Mouse (Mus musculus): ENCODE measurements at regions not wholly inside any gene's neighbourhood (a gene's known extent, or its start where the extent isn't known, plus 50 kb on each side); places are given as distances from the start of the nearest gene placed in this dataset.
A peak's percentile ranks its signal among the peaks of the same experiment; 100 is the strongest.

DNA sequence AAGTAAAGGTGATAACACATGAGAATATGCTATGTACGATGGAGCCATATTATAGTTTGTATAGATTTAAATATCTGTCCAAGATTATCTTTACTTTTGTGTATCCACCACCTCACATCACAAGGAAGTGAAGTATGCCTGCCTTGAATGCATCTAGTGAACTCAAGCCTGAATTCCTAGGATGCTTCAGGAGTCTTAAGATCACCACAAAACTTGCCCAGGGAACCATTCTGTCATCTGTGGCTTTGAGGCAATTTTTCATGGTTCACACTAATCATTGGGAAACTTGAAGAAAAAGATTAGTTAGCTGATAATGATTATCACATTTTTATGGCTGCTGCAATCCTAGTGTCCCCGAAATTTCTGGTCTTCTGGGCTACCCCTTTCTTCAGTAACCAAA lies 288.5 kb upstream of the BC052040 start:
- Histone ChIP-seq H3K4me2 (ENCODE audit: low read depth, low read length) (no peak overlapping the region), H3K9ac (ENCODE audit: low read depth, low read length) (no peak overlapping the region), H3K9me3 (replicated peaks; ENCODE audit: control insufficient read depth, low read length) (no peaks in the 10 kb centered on the region), H3K36me3 (ENCODE audit: control insufficient read depth, insufficient read depth) (no peaks in the 10 kb centered on the region), H3K27ac (ENCODE audit: low read length) (no peak overlapping the region), H3K4me3 (ENCODE audit: low read depth, low read length) (no peak overlapping the region), H3K4me1 (ENCODE audit: control insufficient read depth, low read depth, low read length) (no peaks in the 10 kb centered on the region), H3K27me3 (ENCODE audit: control insufficient read depth, insufficient read depth, low read depth, low read length) (no peaks in the 10 kb centered on the region)
- ATAC-seq (ENCODE audit: low read depth) = no peak
- 51% methylated on average over 2 of the region's 2 CpGs for WGBS (ENCODE audit: insufficient replicate concordance)

DNA sequence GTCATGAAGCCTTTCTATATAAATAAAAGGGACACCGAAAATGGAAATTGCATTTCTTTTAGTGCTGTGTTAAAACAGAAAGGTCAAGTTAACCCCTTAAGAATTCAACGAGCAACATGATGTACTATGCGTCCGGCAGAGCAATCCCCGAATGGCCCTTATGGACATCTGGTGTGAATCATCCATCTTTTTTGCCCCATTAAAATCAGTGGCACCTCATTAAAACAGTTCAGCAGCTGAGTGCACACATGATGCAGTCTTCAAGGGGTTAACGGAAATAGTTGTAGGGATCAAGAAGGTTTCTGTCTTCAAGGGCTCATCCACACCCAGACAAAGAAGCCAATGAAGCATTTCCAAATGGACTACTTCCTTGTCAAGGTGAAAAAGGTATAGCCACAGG lies 284.1 kb upstream of the BC052040 start:
- H3K4me2 ChIP-seq (ENCODE audit: low read depth, low read length) = no peak overlapping the region
- H3K27ac ChIP-seq (ENCODE audit: low read length) = no peak overlapping the region
- H3K36me3 ChIP-seq (ENCODE audit: control insufficient read depth, insufficient read depth) = no peaks in the 10 kb centered on the region
- H3K9ac ChIP-seq (ENCODE audit: low read depth, low read length) = no peak overlapping the region
- ATAC-seq (ENCODE audit: low read depth) = no peak
- H3K27me3 ChIP-seq (ENCODE audit: control insufficient read depth, insufficient read depth, low read depth, low read length) = no peaks in the 10 kb centered on the region
- no peak overlapping the region for H3K4me3 ChIP-seq (ENCODE audit: low read depth, low read length)
- no peaks in the 10 kb centered on the region for H3K9me3 ChIP-seq (replicated peaks; ENCODE audit: control insufficient read depth, low read length)
- no peaks in the 10 kb centered on the region for H3K4me1 ChIP-seq (ENCODE audit: control insufficient read depth, low read depth, low read length)
- WGBS (ENCODE audit: insufficient replicate concordance) = 64% methylated on average over 6 of the region's 6 CpGs

DNA sequence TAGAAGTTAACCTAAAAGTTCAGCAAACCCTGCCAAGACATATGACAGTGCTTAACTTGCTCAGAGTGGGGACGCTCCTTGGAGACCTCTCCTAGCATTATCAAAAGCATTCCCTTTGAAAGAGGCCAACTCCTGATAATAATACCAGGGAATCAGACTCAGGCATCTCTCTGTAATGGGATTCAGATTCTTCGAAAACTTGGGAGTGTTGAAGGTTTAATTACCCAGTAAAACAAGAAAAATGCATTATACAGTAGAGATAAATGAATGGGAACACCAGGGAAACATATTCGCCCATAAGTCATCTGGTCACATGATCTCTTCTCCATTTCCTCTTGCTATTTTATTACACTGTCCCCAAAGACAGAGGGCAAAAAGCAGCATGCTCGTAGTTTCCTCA lies 274.3 kb upstream of the BC052040 start:
- Histone ChIP-seq H3K4me3 (ENCODE audit: low read depth, low read length) (no peak overlapping the region), H3K4me1 (ENCODE audit: control insufficient read depth, low read depth, low read length) (no peaks in the 10 kb centered on the region), H3K27me3 (ENCODE audit: control insufficient read depth, insufficient read depth, low read depth, low read length) (no peaks in the 10 kb centered on the region), H3K9me3 (replicated peaks; ENCODE audit: control insufficient read depth, low read length) (no peaks in the 10 kb centered on the region), H3K4me2 (ENCODE audit: low read depth, low read length) (no peak overlapping the region), H3K36me3 (ENCODE audit: control insufficient read depth, insufficient read depth) (no peaks in the 10 kb centered on the region), H3K27ac (ENCODE audit: low read length) (no peak overlapping the region), H3K9ac (ENCODE audit: low read depth, low read length) (no peak overlapping the region)
- 50% methylated on average over 4 of the region's 4 CpGs for WGBS (ENCODE audit: insufficient replicate concordance)
- no peak for ATAC-seq (ENCODE audit: low read depth)

DNA sequence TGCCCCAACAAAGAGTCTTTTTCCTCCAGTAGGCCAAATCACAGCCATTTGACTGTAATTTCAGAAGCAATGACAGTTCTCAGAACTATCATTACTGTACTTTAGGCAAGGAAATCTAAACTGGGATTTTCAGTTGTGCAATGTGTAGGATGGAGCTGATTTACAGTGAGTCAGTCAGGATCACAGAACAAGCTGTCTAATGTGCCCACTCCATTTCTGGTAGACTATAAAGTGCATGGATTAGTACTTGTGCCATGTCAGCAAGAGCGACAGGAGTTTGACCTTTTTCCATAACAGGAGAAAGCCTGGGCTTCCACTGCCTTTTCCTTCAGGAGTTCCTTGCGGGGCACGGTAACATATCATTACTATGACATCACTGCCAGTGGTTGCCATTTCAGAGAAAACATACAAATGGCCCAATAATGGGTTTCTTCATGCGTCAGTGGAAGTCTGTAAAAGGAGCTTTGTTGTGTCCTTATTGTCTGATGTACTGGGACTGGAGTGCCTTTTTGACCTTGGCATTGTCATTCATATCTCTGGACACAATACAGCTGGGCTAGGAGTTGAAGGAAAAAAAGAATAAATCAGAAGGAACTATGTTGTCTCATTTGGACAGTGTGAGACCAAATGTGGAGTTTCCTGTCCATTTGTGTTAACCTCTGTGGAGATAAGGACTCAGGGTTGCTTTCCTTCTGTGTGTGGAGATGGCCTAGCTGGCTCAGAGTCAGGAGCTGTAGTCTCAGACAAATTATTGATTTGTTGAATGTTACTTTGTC lies 271.5 kb upstream of the BC052040 start:
- Histone ChIP-seq H3K4me2 (ENCODE audit: low read depth, low read length) (no peak overlapping the region), H3K4me1 (ENCODE audit: control insufficient read depth, low read depth, low read length) (no peaks in the 10 kb centered on the region), H3K9me3 (replicated peaks; ENCODE audit: control insufficient read depth, low read length) (no peaks in the 10 kb centered on the region), H3K27me3 (ENCODE audit: control insufficient read depth, insufficient read depth, low read depth, low read length) (no peaks in the 10 kb centered on the region), H3K36me3 (ENCODE audit: control insufficient read depth, insufficient read depth) (no peaks in the 10 kb centered on the region), H3K9ac (ENCODE audit: low read depth, low read length) (no peak overlapping the region), H3K4me3 (ENCODE audit: low read depth, low read length) (no peak overlapping the region), H3K27ac (ENCODE audit: low read length) (no peak overlapping the region)
- WGBS (ENCODE audit: insufficient replicate concordance) = 47% methylated on average over 4 of the region's 4 CpGs
- peak; percentile 67 for ATAC-seq (ENCODE audit: low read depth)

DNA sequence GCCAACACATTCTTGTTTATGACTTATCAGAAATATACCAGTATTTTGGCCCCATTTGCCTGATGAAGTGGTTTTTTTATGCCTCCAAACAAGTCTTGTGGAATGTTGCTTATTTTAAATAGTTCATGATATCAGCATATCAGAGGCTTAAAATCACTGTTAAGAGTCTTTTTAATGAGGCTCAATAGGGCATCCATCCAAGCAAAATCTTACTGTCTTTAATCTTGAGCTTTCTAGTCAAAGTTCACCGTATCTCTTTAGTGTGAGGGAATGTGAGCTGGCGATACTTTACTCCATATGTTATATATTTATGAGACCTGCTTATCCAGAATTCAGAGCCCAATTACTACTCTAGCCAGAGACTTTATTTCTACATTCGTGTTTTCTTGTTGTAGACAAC lies 263.0 kb upstream of the BC052040 start:
- Histone ChIP-seq H3K27ac (ENCODE audit: low read length) (no peak overlapping the region), H3K4me3 (ENCODE audit: low read depth, low read length) (no peak overlapping the region), H3K4me1 (ENCODE audit: control insufficient read depth, low read depth, low read length) (no peaks in the 10 kb centered on the region), H3K27me3 (ENCODE audit: control insufficient read depth, insufficient read depth, low read depth, low read length) (no peaks in the 10 kb centered on the region), H3K4me2 (ENCODE audit: low read depth, low read length) (no peak overlapping the region), H3K9ac (ENCODE audit: low read depth, low read length) (no peak overlapping the region), H3K9me3 (replicated peaks; ENCODE audit: control insufficient read depth, low read length) (no peaks in the 10 kb centered on the region), H3K36me3 (ENCODE audit: control insufficient read depth, insufficient read depth) (no peaks in the 10 kb centered on the region)
- 55% methylated on average over 3 of the region's 3 CpGs for WGBS (ENCODE audit: insufficient replicate concordance)
- no peak for ATAC-seq (ENCODE audit: low read depth)

DNA sequence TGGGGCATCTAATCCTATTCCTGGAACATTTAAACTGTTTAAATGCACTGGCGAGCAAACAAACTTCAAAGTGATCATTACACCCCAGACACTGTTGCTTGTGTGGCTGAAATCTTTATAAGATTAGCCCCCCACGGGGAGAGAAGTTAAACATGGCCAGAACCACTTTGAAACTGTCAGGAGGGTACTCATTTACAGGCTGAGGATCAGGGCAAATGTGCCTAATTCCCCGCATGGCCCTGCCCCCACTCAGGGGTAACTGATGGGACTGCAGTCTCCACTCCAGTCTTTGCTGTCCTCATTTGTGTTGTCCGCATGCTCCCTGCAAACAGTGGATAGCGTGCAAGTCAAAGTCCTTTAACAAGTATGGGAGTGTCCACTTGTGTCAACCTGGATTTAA lies 258.9 kb upstream of the BC052040 start:
- H3K9me3 ChIP-seq (replicated peaks; ENCODE audit: control insufficient read depth, low read length) = no peaks in the 10 kb centered on the region

DNA sequence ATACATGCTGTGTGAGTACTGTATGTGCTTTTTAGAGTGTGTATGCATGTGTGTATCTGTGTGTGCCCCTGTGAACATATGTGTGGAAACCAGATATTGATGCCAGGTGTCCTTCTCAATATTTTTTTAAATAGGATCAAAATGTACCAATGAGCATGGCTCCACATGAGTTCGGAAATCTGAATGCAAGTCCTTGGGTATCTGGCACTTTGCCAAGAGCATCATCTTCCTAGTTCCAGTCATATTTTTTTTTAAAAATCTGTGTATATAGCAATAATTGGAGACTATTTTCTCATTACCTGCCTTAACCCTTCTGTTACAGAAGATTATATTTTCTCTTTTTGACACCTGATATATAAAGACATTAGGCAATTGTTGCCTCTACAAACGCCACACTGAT lies 255.0 kb upstream of the BC052040 start:
- Histone ChIP-seq H3K27ac (ENCODE audit: low read length) (no peak overlapping the region), H3K4me2 (ENCODE audit: low read depth, low read length) (no peak overlapping the region), H3K4me1 (ENCODE audit: control insufficient read depth, low read depth, low read length) (no peaks in the 10 kb centered on the region), H3K9ac (ENCODE audit: low read depth, low read length) (no peak overlapping the region), H3K27me3 (ENCODE audit: control insufficient read depth, insufficient read depth, low read depth, low read length) (no peaks in the 10 kb centered on the region), H3K9me3 (replicated peaks; ENCODE audit: control insufficient read depth, low read length) (no peaks in the 10 kb centered on the region), H3K4me3 (ENCODE audit: low read depth, low read length) (no peak overlapping the region), H3K36me3 (ENCODE audit: control insufficient read depth, insufficient read depth) (no peaks in the 10 kb centered on the region)
- 71% methylated on average over 2 of the region's 2 CpGs for WGBS (ENCODE audit: insufficient replicate concordance)
- ATAC-seq (ENCODE audit: low read depth) = no peak

More for the DNA sequence above, 258.9 kb upstream of the BC052040 start:
- Histone ChIP-seq H3K36me3 (ENCODE audit: control insufficient read depth, insufficient read depth) (no peaks in the 10 kb centered on the region), H3K9ac (ENCODE audit: low read depth, low read length) (no peak overlapping the region), H3K4me3 (ENCODE audit: low read depth, low read length) (no peak overlapping the region), H3K4me2 (ENCODE audit: low read depth, low read length) (no peak overlapping the region), H3K27ac (ENCODE audit: low read length) (no peak overlapping the region), H3K4me1 (ENCODE audit: control insufficient read depth, low read depth, low read length) (no peaks in the 10 kb centered on the region), H3K27me3 (ENCODE audit: control insufficient read depth, insufficient read depth, low read depth, low read length) (no peaks in the 10 kb centered on the region)
- no peak for ATAC-seq (ENCODE audit: low read depth)
- WGBS (ENCODE audit: insufficient replicate concordance) = 49% methylated on average over 5 of the region's 5 CpGs

DNA sequence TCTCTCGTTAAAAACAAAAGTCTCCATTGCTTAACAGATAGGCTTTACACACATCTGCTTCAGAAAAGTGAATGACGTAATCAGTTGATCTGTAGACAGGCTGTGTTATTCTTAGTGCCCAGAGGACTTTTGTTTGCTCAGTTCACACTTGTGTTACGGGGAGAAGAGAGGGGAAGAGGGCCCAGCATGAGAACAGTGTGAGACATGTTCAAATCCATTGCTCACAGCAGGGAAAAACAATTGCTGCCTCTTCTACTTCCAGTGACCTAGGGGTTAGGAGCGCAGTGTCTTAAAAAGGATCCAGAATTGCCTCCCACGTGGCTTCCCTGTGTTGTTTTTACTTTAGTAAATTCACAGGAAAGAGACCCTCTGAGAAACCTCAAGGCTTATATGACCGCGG lies 243.3 kb upstream of the BC052040 start:
- Histone ChIP-seq H3K4me2 (ENCODE audit: low read depth, low read length) (no peak overlapping the region), H3K27me3 (ENCODE audit: control insufficient read depth, insufficient read depth, low read depth, low read length) (no peaks in the 10 kb centered on the region), H3K4me1 (ENCODE audit: control insufficient read depth, low read depth, low read length) (no peaks in the 10 kb centered on the region), H3K27ac (ENCODE audit: low read length) (no peak overlapping the region), H3K4me3 (ENCODE audit: low read depth, low read length) (no peak overlapping the region), H3K9me3 (replicated peaks; ENCODE audit: control insufficient read depth, low read length) (no peaks in the 10 kb centered on the region), H3K9ac (ENCODE audit: low read depth, low read length) (no peak overlapping the region), H3K36me3 (ENCODE audit: control insufficient read depth, insufficient read depth) (no peaks in the 10 kb centered on the region)
- no peak; the same call in 1 of the 2 replicates for ATAC-seq (ENCODE audit: low read depth)
- 31% methylated on average over 7 of the region's 7 CpGs for WGBS (ENCODE audit: insufficient replicate concordance)

DNA sequence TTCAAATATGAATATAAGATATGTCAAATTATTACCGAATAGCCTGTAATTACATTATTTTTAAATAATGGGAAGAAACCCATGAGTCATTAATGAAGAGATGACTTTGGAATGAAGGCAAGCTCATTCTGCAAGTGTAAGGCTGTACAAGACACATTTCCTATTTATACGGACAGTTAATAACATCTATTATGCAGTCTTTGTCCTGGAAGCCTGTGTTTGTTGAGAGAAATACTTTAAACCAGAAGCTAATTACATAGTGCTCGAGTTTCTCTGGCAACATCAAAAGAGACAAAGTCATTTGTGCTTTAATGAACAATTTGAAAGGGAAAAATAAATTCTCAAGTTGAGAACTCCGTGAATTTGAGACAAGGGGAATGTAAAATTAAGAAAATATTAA lies 242.5 kb upstream of the BC052040 start:
- Histone ChIP-seq H3K9ac (ENCODE audit: low read depth, low read length) (no peak overlapping the region), H3K4me1 (ENCODE audit: control insufficient read depth, low read depth, low read length) (no peaks in the 10 kb centered on the region), H3K36me3 (ENCODE audit: control insufficient read depth, insufficient read depth) (no peaks in the 10 kb centered on the region), H3K9me3 (replicated peaks; ENCODE audit: control insufficient read depth, low read length) (no peaks in the 10 kb centered on the region), H3K4me3 (ENCODE audit: low read depth, low read length) (no peak overlapping the region), H3K27me3 (ENCODE audit: control insufficient read depth, insufficient read depth, low read depth, low read length) (no peaks in the 10 kb centered on the region), H3K4me2 (ENCODE audit: low read depth, low read length) (no peak overlapping the region), H3K27ac (ENCODE audit: low read length) (no peak overlapping the region)
- 56% methylated on average over 4 of the region's 4 CpGs for WGBS (ENCODE audit: insufficient replicate concordance)
- ATAC-seq (ENCODE audit: low read depth) = no peak

Measured in liver, embryonic 16.5 days (tissue).